ENCODE assay signal across 8 mouse cellular contexts in the genomic region with DNA sequence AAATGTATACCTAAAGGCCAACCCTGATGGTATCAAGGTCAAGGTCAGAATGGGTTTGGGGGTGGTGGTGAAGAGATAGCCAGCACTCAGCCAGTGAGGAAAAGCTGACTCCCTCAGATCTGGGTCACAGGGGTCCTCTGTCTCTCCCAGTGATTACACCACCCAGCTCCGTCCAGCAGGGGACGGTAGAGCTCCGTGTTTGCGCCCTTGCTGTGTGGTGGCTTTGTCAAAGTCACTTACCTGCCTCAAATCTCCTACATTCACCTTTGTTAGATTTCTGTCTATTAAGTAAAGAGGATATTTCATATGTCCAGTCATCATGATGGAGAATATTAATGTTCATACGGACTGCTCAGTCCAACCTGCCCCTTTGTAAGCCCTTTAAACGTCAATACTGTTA. TPM values are rescaled to one million over a fixed set of nuclear protein-coding genes. Genes with fewer than 3 reads are reported as not detected.
DNase-seq lines count a peak whose midpoint lies in the region; ATAC-seq and TF ChIP-seq lines count a peak whose summit lies in the region.

No protein-coding gene starts in this region.

- H3K4me3 ChIP-seq in forebrain, embryonic 14.5 days (ENCODE audit: low read depth, low read length) = no peak overlapping the region
- no peak overlapping the region for H3K4me3 ChIP-seq in forebrain, embryonic 12.5 days (replicated peaks)
- H3K4me3 ChIP-seq in midbrain, embryonic 14.5 days (replicated peaks; ENCODE audit: low read depth, low read length) = no peak overlapping the region
- no peak overlapping the region for H3K4me3 ChIP-seq in midbrain, embryonic 13.5 days (replicated peaks)
- H3K4me3 ChIP-seq in lung, postnatal 0 days (ENCODE audit: low read depth, low read length) = no peak overlapping the region

- H3K27ac ChIP-seq in forebrain, embryonic 14.5 days (ENCODE audit: low read depth, low read length) = no peak overlapping the region
- H3K27ac ChIP-seq in forebrain, embryonic 12.5 days = no peak overlapping the region
- H3K27ac ChIP-seq in midbrain, embryonic 14.5 days (replicated peaks; ENCODE audit: low read depth, low read length) = no peak overlapping the region
- H3K27ac ChIP-seq in midbrain, embryonic 13.5 days = no peak overlapping the region
- H3K27ac ChIP-seq in lung, postnatal 0 days (ENCODE audit: low read length) = no peak overlapping the region

- H3K4me2 ChIP-seq in forebrain, embryonic 14.5 days (ENCODE audit: low read length) = no peak overlapping the region
- no peak overlapping the region for H3K4me2 ChIP-seq in forebrain, embryonic 12.5 days
- no peak overlapping the region for H3K4me2 ChIP-seq in midbrain, embryonic 14.5 days (ENCODE audit: low read length)
- no peak overlapping the region for H3K4me2 ChIP-seq in midbrain, embryonic 13.5 days (replicated peaks)
- H3K4me2 ChIP-seq in lung, postnatal 0 days (replicated peaks; ENCODE audit: low read depth, low read length) = no peak overlapping the region

- peak; percentile 46 for DNase-seq in forebrain, embryonic 14.5 days (ENCODE audit: low spot score)
- peak; percentile 70 for DNase-seq in midbrain, embryonic 14.5 days
- peak; percentile 68 for DNase-seq in adrenal gland, postnatal 10 days
- peak; percentile 44 for DNase-seq in lung, postnatal 0 days (ENCODE audit: low spot score)
- peak; percentile 87 for DNase-seq in thymus, postnatal 4 days

- TF ChIP-seq EP300 in lung, postnatal 0 days (IDR thresholded peaks at IDR 0.05) = no peak

- no peak for ATAC-seq in forebrain, embryonic 14.5 days
- ATAC-seq in forebrain, embryonic 12.5 days (ENCODE audit: low FRiP score) = no peak
- ATAC-seq in midbrain, embryonic 14.5 days (ENCODE audit: low FRiP score, low TSS enrichment) = no peak
- ATAC-seq in midbrain, embryonic 13.5 days = no peak
- ATAC-seq in granulocyte monocyte progenitor cell, adult 5-6 weeks (replicated peaks; ENCODE audit: poor library complexity, severe bottlenecking) = peak; percentile 82
- no peak for ATAC-seq in lung, postnatal 0 days

- WGBS in forebrain, embryonic 14.5 days = 25% methylated on average over 6 of the region's 6 CpGs
- 29% methylated on average over 6 of the region's 6 CpGs for WGBS in forebrain, embryonic 12.5 days
- WGBS in midbrain, embryonic 14.5 days = 24% methylated on average over 6 of the region's 6 CpGs
- 30% methylated on average over 6 of the region's 6 CpGs for WGBS in midbrain, embryonic 13.5 days
- 31% methylated on average over 6 of the region's 6 CpGs for WGBS in lung, postnatal 0 days

- no peaks in the 10 kb centered on the region for H3K36me3 ChIP-seq in forebrain, embryonic 14.5 days (ENCODE audit: control insufficient read depth, insufficient read depth, low read length)
- H3K36me3 ChIP-seq in forebrain, embryonic 12.5 days (replicated peaks) = no peaks in the 10 kb centered on the region
- no peaks in the 10 kb centered on the region for H3K36me3 ChIP-seq in midbrain, embryonic 14.5 days (ENCODE audit: control insufficient read depth, insufficient read depth, low read length)
- no peaks in the 10 kb centered on the region for H3K36me3 ChIP-seq in midbrain, embryonic 13.5 days
- no peaks in the 10 kb centered on the region for H3K36me3 ChIP-seq in lung, postnatal 0 days (ENCODE audit: insufficient read depth, low read length)

- H3K9ac ChIP-seq in forebrain, embryonic 14.5 days (ENCODE audit: low read length) = no peak overlapping the region
- H3K9ac ChIP-seq in forebrain, embryonic 12.5 days = no peak overlapping the region
- no peak overlapping the region for H3K9ac ChIP-seq in midbrain, embryonic 14.5 days (replicated peaks; ENCODE audit: low read length)
- no peak overlapping the region for H3K9ac ChIP-seq in midbrain, embryonic 13.5 days (replicated peaks)
- no peak overlapping the region for H3K9ac ChIP-seq in lung, postnatal 0 days (replicated peaks; ENCODE audit: low read depth)

- H3K4me1 ChIP-seq in forebrain, embryonic 14.5 days (ENCODE audit: control insufficient read depth, insufficient read depth, low read length) = no peaks in the 10 kb centered on the region
- no peaks in the 10 kb centered on the region for H3K4me1 ChIP-seq in forebrain, embryonic 12.5 days
- H3K4me1 ChIP-seq in midbrain, embryonic 14.5 days (ENCODE audit: control insufficient read depth, insufficient read depth, low read length) = no peaks in the 10 kb centered on the region
- no peaks in the 10 kb centered on the region for H3K4me1 ChIP-seq in midbrain, embryonic 13.5 days (replicated peaks)
- no peaks in the 10 kb centered on the region; the same call in 1 of the 2 replicates for H3K4me1 ChIP-seq in lung, postnatal 0 days (ENCODE audit: insufficient read depth, low read depth, low read length)

- H3K9me3 ChIP-seq in forebrain, embryonic 14.5 days (replicated peaks; ENCODE audit: control insufficient read depth, low read length) = no peaks in the 10 kb centered on the region
- no peaks in the 10 kb centered on the region for H3K9me3 ChIP-seq in forebrain, embryonic 12.5 days
- H3K9me3 ChIP-seq in midbrain, embryonic 14.5 days (ENCODE audit: control insufficient read depth, low read length) = no peaks in the 10 kb centered on the region
- H3K9me3 ChIP-seq in midbrain, embryonic 13.5 days = no peaks in the 10 kb centered on the region
- no peaks in the 10 kb centered on the region for H3K9me3 ChIP-seq in lung, postnatal 0 days (ENCODE audit: low read length)

- peak; percentile 98 for TF ChIP-seq CTCF in lung, postnatal 0 days (IDR thresholded peaks at IDR 0.05)

- no peaks in the 10 kb centered on the region for H3K27me3 ChIP-seq in forebrain, embryonic 14.5 days (replicated peaks; ENCODE audit: control insufficient read depth, insufficient read depth, low read length)
- H3K27me3 ChIP-seq in forebrain, embryonic 12.5 days = no peaks in the 10 kb centered on the region
- no peaks in the 10 kb centered on the region for H3K27me3 ChIP-seq in midbrain, embryonic 14.5 days (ENCODE audit: control insufficient read depth, insufficient read depth, low read length)
- H3K27me3 ChIP-seq in midbrain, embryonic 13.5 days = no peaks in the 10 kb centered on the region
- H3K27me3 ChIP-seq in lung, postnatal 0 days (replicated peaks; ENCODE audit: insufficient read depth, low read length) = no peaks in the 10 kb centered on the region

RNA-seq across cellular contexts. Expression of gene Adamts17, which starts 19.5 kb away (rescaled TPM):
- 2.1 and 2.2 TPM in 2 replicates for polyA plus RNA-seq in forebrain, embryonic 14.5 days (2014; fragmentation: Nextera tagmentation; extraction: Ambion mirVana)
- polyA plus RNA-seq in forebrain, embryonic 12.5 days (2016; fragmentation: Nextera tagmentation; extraction: Ambion mirVana) = 1.6 and 2.1 TPM in 2 replicates
- 2.6 and 2.8 TPM in 2 replicates for polyA plus RNA-seq in midbrain, embryonic 14.5 days (2014; fragmentation: Nextera tagmentation; extraction: Ambion mirVana)
- 1.3 and 1.4 TPM in 2 replicates for polyA plus RNA-seq in midbrain, embryonic 13.5 days (2015; fragmentation: Nextera tagmentation; extraction: Ambion mirVana)
- total RNA-seq in adrenal gland, postnatal 10 days (2021) = 1 to 10 TPM; 5.5 to 8.6 TPM
- 1.9 TPM in 1 of 2 replicates, not detected in the other for total RNA-seq in granulocyte monocyte progenitor cell, adult 5-6 weeks (2014; fragmentation: Nextera tagmentation)
- 0.09 TPM in 1 of 2 replicates, not detected in the other for total RNA-seq in granulocyte monocyte progenitor cell, adult 5-6 weeks (2017)
- 14.1 and 14.5 TPM in 2 replicates for polyA plus RNA-seq in lung, postnatal 0 days (2015; fragmentation: Nextera tagmentation; extraction: Ambion mirVana)
